Mouse (Mus musculus) cerebellum, adult 9-11 months (tissue): ENCODE results near the gene Olfr1212.

Experiments
- DNase-seq: peaks from one replicate; pipeline ENCODE4 v3.0.0; 2022

Olfr1212 gene

DNA sequence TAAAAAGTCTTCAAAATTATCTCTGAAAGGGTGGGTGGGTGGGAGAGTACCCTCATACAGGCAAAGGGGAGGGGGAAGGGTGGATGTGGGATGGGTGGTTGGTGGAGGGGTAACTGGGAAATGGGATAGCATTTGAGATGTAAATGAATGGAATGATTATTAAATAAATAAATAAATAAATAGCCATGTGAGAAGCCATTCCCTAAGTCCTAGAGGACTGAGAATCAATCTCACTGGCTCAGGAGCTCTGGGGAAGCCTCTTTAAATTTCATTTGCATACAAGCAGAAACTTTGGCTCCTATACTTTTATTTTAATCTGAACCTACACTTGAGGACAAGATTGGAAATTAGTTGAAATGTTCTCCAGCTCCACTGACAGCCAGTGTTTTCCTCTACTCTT is at the start of gene Olfr1212:
Gene Olfr1212 (plus strand): TSS at position 301 of the 400 bp plus-strand sequence.
- DNase-seq: no peak

DNA sequence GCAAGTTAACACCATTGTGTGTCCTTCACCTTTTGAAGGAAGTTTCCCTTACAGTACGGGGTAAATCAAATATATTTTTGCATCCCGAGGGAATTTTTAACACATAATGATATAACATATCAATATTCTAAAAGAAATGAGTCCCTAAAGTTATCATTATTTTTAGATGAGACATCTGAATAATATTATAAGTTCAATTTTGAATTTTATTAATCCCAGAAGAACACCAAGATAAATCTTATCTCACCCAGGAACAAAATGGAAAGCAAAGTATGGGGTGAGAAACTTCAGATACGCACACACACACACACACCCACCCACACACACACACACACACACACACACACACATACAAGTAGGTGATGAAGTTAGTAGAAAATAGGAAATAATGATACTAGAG is 38.7 kb upstream of the Olfr1212 start, which contains the start of gene Olfr1209:
Gene Olfr1209 (minus strand): TSS at position 101 of the 400 bp plus-strand sequence.
- DNase-seq: no peak

- DNase-seq: no peak
Measured at GRCm38 (mm10) chr2:88938011-88938410, 15.8 kb upstream of the Olfr1212 start, which contains the start of gene Olfr1211. Gene Olfr1211, minus strand, starts transcription at chr2:88938111.

DNA sequence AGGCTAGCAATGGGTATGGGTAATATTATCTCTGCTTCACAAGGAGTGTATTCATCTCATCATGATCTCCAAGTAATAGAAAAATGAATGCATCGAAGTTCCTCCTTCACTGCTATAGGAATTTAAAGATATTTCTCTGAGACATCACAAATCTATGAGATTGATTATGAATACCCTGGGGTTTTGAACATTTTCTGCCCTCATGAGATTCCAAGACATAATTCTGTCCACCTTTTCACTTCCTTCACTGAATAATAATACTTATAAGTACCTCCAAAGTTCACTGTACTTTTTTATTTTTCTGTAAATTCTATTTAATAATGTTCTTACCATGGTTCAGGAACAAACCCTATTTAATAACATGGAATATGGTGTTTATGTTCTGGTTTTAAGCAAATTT is 26.4 kb downstream of the Olfr1212 start, which contains the start of gene Gm13762:
Gene Gm13762 (minus strand): TSS at position 101 of the 400 bp plus-strand sequence.
- no peak for DNase-seq

DNA sequence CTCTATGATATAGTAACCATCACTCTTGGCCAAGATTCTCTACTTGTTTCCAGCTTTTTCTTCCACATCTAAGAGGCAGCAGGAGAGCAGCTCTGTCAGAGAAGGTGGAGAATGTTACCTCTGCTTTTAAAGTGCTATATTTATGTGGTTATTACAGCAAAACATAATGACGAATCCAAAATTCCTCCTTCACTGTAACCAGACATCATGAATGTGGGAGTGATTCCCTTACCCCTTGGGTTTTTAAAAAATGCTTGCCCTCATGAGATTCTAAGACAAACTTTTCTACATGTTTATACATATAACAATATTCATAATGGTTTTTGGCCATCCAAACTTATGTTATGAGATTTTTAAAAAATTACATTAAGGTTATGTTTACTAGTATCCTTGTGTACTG is 38.8 kb downstream of the Olfr1212 start, which contains the start of gene Olfr1214:
Gene Olfr1214 (minus strand): TSS at position 101 of the 400 bp plus-strand sequence.
- no peak for DNase-seq

- DNase-seq: no peak
Measured at GRCm38 (mm10) chr2:89006873-89007272, 53.1 kb downstream of the Olfr1212 start, which contains the start of gene Olfr1215. Gene Olfr1215, minus strand, starts transcription at chr2:89006973.
